Mouse (Mus musculus) left cerebral cortex, adult 9 months (tissue): ENCODE measurements around the gene Acox2.
"Not testable (repeated sequence)": the region's sequence is repeated elsewhere in the genome, so short reads cannot be mapped to it uniquely, and the experiment has no call there.

Source experiments
- DNase-seq, 2 experiments: peaks; one replicate each; pipeline ENCODE4 v3.0.0; 2022; ENCODE audit warnings: low spot score in 2 of 2

Gene Acox2

DNA sequence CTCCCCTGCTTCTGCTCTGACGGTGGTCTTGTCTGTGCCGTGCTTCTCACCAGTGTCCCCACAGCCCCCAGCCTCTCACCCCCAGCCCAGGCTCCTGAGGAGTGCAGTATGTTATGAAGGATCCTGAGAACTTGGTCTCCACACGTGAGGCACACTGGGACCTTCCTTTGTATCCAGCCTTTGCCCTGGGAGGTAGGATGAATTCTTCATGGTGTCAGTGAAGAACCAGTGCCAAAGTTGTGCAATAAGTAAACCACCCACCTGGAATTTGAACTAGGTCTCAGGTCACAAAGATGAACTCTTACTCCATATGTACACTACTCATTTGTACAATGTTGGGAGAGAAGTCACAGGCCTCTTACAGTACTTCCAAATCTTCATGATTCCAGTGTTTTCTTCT lies at the start of gene Acox2:
TSS of gene Acox2 (minus strand) at position 188 of the 400 bp plus-strand sequence.
- no peak for DNase-seq

DNA sequence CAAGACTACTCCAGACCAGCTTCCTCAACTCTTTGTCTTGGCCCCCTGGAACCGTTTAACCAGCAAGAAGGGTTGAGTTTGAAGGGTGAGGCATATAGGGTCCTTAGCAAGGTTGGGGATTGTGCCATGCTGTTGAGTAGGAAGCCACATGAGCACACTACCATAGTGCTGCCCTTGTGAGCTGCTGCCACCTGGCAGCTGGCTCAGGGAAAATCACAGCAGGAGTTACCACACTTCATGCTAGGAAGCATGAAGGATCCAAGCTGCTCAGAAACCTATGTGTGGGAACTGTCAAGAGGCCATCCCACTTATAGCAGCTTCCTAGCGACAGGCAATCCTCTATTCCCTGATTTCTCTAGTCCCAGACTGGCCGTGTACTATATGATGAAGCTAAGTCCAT lies 49.5 kb upstream of the Acox2 start:
- DNase-seq: no peak

DNA sequence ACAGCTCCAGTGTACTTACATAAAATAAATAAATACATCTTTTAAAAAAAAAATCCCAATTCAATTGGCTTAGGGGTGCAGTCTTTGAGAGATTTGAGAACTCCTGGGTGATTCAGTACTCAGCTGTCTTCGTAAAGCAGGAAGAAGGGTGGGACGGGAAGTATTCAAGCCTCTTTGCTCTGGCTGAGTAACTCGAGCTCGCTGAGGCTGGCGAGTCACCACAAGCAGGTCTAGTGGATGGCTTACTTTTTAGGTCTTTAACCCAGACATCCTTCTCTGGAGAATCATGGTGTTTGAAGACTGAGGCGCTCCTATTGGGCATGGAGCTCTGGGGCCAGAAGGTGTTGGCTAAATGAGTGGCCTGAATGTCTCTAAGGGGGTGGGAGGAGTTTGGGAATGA lies 47.7 kb upstream of the Acox2 start:
- no peak for DNase-seq

GRCm38 (mm10) chr14:8305014-8305413 lies 45.9 kb upstream of the Acox2 start:
- peak in 1 of 2 experiments; percentile 18 for DNase-seq

DNA sequence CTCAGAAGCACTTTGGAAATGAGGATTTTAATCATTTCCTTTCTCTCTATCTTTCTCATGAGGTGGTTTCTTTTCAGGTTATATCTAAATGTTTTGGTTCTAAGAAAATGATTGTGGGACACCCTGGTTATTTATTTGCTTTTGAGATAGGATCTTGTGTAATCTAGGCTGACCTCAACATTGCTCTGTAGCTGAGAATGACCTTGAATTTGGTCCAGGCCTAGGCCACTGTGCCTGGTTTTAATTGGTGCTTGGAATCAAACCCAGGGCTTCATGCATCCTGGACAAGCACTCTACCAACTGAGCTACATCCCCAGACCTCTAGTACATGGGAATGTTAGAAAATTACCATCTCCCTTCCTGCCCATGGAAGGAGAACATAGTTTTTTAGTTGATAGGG lies 44.9 kb upstream of the Acox2 start:
- no peak for DNase-seq

DNA sequence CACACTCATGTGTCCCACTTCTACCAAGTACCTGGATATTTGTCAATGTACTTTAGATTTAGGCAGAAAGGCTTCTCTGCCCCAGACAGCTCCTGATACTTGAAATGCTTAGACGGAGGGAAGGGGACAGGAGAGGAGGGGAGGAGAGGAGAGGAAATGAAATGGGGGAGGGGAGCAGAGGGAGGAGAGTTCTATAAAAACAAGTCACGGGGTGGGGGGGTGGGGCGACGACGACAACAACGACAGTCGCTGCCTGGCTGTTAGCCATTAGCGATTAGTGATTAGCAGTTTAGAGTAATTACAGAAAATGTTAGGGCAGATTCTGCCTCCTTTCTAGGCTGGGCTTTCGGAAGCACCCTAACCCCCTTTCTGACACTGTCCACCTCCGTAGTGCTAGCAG lies 43.5 kb upstream of the Acox2 start:
- DNase-seq: no peak

DNA sequence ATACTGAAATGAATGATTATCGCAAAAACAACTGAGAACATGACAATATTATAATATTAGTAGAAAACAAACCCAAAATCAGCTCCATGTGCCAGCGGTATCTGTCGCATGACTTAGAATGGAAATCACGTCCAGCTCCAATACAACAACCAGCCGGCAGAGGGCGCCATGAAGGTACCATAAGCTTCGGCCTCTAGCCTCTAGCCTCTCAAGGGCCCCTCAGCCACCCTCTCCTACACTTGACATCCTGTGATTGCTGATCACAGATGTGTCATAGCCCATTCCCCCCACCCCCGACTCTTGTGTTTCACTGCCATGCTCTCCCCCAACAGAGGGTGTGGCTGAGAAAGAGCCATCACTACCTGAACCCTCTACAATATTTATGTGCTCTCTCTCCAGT lies 41.1 kb upstream of the Acox2 start:
- peak in 1 of 2 experiments; percentile 50 for DNase-seq

- DNase-seq: peak in 1 of 2 experiments; percentile 27
These were observed 38.7 kb upstream of the Acox2 start for GRCm38 (mm10) chr14:8297889-8298293.

DNA sequence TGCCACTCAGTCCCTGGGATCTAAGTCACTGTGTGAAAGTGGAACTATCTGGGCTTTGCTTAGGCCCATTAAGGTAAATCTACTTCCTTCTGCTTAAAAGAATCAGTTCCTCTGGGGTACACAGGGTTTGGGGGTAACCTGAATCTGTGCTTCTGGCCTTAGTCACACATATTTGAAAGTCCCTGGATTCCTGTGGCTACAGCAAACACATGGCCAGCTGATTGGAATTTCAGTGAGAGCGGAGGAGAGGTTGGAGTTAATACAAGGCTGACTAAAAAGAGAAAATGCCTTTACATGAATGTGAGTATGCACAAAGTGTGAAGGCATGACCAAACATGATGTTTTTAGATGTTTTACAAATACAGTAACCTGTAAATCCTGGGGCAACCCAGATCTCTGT lies 35.1 kb upstream of the Acox2 start:
- no peak for DNase-seq

- not testable (repeated sequence) for DNase-seq
These were observed 27.4 kb upstream of the Acox2 start for GRCm38 (mm10) chr14:8286595-8286994.

DNA sequence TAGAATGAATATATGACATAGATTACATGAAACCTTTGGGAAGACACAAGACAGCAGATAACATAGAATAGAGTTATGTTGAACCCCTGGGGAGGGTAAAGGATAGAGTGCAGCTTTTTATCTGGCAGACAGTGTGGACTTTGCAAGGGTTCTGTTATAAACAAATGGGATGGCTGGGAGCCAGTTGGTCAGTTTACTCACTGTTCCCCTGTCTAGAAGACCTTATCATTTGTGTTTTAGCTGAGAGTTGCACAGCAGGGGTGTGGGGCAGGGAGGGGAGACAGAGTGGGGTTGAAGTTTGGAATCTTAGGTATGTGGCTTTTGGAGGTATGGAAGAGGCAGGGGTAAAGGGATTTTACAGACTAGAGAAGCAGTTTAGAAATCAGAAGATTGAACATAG lies 24.6 kb upstream of the Acox2 start:
- no peak for DNase-seq

GRCm38 (mm10) chr14:8271281-8271680 lies 12.1 kb upstream of the Acox2 start:
- DNase-seq: not testable (repeated sequence)

DNA sequence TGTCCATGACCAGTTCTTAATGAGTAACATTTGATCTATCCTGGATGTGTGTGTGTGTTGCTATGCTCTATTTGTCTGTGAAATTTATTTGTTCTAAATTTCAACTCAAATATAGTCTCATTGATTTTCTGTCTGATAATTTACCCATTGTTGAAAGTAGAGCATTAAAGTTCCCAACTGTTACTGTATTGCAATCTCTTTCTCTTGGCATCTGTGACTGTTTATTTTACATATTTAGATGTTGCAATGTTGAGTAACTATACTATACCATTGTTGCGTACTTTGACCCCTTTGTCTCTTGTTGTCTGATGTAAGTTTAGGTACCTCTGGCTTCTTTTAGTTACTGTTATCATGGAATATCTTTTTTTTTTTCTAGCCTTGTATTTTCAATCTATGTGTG lies 5.2 kb upstream of the Acox2 start:
- no peak for DNase-seq

GRCm38 (mm10) chr14:8262242-8262641 lies 3.1 kb upstream of the Acox2 start:
- DNase-seq: no peak

DNA sequence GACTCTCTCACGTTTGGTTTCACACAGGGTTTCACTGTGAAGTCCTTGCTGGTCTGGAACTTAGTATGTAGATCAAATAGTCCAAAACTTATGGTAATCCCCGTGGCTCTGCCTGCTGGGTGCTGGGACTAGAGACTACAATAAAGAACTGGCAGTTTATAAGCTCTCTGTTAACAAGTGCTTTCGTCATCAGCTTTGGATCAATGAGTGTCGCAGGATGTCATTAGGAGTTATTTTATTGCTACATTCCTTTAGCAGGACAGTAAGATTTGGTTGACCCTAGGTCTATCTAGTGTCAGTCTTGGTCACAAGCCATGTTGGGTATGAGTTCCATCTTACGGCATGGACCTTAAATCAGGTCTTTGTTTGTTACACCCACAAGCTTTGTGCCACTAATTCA lies 1.1 kb upstream of the Acox2 start:
- DNase-seq: no peak

DNA sequence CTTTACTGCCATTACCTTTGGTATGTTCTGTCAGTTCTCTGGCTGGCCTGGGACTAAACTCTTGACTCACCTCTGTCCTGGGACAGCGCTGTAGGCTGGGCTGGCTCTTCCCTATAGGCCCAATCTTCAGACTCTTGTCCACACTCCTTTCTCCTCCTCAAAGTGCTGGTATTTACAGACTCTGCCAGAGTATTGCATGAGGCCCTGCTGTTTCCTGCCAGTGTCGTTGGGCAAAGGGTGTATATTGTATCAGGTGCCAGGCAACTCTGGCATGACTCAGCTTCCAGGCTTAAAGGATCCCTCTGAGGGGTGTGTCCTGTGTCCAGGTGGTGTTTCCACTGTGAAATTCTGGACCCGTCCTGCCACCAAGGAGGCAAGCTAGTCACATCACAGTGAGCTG lies 401 bp downstream of the Acox2 start:
- DNase-seq: no peak

GRCm38 (mm10) chr14:8258335-8258627 lies 872 bp downstream of the Acox2 start:
- DNase-seq: no peak

DNA sequence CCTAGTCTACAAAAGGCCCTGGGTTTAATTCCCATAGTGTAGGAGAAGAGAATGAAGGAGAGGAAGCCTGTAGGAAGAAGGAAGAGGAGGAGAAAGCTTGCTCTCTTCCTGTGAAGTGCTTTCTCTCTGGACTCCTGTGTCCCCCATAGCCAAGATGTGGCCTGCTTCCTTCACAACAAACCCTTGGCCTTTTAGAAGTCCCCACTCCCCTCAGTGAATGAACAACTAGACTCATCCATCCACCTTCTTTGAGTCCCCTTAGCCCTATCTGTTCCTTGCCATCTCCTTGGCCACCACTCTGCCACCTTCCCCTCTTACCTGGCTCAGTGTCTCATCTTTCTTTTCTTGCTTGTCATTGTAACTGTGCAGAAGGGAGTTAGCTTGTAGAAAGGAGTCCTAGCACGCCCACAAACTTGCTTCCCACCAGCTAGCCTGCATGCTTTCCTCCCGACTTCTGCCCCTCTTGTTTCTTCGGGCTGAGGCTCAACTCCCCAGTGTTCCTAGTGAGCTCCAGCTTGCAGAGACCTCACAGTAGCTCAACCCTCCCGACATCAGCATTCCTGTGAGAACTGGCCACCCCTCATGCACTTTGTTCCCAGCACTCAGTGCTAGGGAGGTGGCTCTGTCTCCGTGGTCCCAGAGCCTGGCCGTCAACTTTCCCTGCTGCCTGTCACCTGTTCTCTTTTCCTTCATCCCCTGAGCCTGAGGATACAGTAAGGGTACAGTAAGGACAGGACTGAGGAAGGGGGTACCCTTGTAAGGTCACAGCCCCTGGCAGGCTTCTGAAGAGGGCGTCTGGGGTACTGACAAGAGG lies 1.4 kb downstream of the Acox2 start:
- DNase-seq: no peak

DNA sequence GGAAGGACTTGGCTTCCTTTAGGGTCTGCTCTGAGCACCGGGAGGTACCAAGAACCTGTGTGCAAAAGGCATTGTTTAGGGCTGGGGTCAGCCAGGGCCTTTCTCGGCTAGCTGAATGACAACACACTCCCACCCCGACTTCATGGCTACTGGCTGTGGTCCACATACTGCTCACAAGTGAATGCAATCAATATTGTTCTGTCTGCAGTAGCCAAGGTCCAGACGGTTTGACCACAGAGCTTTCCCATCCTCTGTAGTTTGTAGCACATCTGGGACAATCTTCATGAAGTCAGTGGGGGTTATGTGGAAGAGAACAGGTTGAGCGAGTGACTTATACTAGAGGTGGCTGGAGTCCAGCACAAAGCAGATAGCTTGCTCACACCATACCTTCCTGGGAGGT lies 2.3 kb downstream of the Acox2 start:
- DNase-seq: no peak

GRCm38 (mm10) chr14:8256072-8256471 lies 3.1 kb downstream of the Acox2 start:
- no peak for DNase-seq

DNA sequence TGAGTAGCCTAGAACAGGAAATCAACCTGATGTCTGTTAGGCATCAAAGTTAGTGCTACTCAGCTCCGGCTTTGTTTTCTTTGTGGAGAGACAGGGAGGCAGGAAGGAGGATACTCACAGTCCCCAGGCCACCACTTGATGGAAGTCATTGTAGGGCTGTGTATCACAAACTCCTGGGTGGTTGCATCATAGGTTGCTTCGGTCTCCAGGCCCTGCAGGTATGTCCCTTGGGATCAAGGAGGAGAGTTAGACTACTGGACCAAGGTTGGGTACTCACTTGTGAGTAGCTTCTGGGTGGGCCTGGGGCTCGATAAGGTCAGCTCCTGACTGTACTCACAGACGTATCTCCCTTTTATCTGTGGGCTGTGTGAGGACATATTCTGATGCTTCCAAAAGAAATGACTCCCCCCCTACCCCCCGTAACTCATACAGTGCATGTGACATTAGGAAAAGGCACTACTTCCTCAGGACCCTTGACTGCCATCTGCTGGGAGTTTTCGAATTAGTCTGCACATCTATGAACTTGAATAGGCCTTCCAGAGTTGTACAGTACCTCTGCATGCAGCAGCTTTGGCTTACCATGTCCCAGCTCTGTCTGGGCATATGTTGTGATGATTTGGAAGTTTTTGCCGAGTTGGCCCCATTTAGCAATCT lies 4.0 kb downstream of the Acox2 start:
- peak in 1 of 2 experiments; percentile 79 for DNase-seq

- no peak for DNase-seq
These were observed 7.7 kb downstream of the Acox2 start for GRCm38 (mm10) chr14:8251330-8251885.

DNA sequence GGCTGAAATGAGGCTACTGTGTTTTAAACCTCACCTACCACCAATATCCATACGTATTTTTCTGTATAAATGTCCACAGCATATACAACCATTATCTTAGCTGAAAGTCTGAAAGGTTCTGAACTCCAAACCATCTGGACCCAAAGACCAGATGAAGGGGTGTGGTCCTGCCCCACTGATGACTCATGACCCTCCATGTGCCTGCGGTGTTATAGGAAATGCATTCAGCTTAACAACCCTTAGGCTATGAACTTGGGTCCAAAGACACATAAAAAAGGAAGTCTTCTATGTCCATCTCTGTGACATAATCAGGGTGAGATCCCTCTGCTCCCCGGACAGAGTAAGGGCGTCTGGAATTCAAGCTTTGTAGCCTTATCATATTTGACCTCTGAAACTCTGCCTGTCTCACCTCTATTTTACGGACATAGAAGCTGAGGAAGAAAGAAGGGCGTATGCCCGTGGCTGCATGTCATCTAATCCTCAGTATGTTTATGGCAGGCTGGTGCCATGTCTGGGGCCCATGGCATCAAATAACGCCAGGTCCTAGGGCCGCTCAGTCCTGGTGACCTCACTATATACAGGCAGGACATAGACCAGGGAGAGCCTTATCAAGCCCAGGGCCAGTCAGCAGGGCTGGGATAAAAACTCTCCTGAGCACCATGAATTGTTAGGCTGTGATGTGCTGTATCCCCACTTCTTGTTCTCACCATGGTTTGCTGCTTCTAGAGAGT lies 8.8 kb downstream of the Acox2 start:
- DNase-seq: no peak
